Mouse (Mus musculus): ENCODE data around the gene Slc26a9.
"Not testable (repeated sequence)": the region's sequence is repeated elsewhere in the genome, so short reads cannot be mapped to it uniquely, and the experiment has no call there.

Gene Slc26a9

GRCm38 (mm10) chr1:131765357-131766001, 21.7 kb downstream of the Slc26a9 start:
- peak; percentile 60 to 74 for DNase-seq (ENCODE audit: low spot score in 2 of 2)

- no peak for DNase-seq (ENCODE audit: low spot score in 2 of 2)
These were observed 25.5 kb downstream of the Slc26a9 start for GRCm38 (mm10) chr1:131769296-131769695.

GRCm38 (mm10) chr1:131770656-131771055, 26.8 kb downstream of the Slc26a9 start:
- peak; percentile 67 to 73 for DNase-seq (ENCODE audit: low spot score in 2 of 2)

- no peak for DNase-seq (ENCODE audit: low spot score in 2 of 2)
These were observed 27.6 kb downstream of the Slc26a9 start for GRCm38 (mm10) chr1:131771440-131771839.

- no peak for DNase-seq (ENCODE audit: low spot score in 2 of 2)
These were observed 50.8 kb downstream of the Slc26a9 start for GRCm38 (mm10) chr1:131794591-131794990.

DNA sequence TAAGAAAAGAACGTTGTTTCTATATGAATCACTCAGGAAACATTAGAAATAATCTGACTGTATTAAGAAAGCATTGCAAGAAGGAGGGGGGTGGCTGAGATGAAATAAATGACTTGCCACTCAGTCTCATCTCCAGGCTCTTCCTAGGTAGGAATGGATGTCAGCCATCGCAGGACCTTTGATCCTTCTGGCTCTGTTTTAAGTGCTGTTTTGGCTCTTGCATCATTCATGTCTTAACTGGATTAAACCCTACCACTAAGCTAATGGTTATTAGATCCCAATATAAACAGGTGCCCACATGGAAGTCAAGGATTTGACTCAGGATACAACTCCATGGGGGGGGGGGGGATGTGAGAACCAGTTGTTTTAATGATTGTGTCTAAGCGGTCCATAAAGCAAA, 51.3 kb downstream of the Slc26a9 start:
- DNase-seq (ENCODE audit: low spot score in 2 of 2) = no peak

DNA sequence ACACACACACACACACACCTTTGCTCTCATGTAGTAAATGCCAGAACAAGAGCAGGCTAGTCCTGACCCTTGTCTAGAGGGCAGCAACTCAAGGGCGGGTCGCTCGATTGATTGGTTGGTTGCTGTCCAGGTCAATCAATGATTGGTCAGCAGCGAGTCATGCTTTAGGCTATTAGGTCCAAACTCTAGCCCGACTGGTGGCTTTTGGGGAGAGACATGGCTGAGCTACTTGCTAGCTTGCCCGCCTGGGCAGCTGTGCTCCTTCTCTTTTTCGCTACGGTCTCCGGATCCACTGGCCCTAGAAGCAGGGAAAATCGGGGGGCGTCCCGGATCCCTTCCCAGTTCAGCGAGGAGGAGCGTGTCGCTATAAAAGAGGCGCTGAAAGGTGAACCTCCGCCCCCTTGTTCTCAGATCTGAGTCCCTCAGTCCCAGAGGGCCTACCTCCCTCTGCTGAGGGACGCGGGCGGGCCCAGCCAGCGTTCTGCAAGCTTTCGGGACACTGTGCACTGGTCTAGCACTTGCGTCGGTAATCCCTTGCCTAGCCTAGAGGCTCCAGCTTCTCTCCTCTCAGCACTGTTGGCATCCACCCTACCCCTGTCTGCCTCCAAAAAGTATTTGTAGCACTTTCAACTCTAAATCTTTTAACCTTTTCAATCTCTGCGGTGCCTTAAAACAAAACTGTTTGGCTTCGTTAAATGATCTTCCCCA, 53.5 kb downstream of the Slc26a9 start, which contains the start of gene Pm20d1:
Pm20d1 (plus strand) TSS at position 180 of the 708 bp plus-strand sequence.
- DNase-seq (ENCODE audit: low spot score in 2 of 2) = peak in 1 of 2 experiments; percentile 18

- DNase-seq (ENCODE audit: low spot score in 2 of 2) = no peak
These were observed 56.2 kb downstream of the Slc26a9 start for GRCm38 (mm10) chr1:131800001-131800400.

GRCm38 (mm10) chr1:131801071-131801470, 57.2 kb downstream of the Slc26a9 start:
- no peak for DNase-seq (ENCODE audit: low spot score in 2 of 2)

DNA sequence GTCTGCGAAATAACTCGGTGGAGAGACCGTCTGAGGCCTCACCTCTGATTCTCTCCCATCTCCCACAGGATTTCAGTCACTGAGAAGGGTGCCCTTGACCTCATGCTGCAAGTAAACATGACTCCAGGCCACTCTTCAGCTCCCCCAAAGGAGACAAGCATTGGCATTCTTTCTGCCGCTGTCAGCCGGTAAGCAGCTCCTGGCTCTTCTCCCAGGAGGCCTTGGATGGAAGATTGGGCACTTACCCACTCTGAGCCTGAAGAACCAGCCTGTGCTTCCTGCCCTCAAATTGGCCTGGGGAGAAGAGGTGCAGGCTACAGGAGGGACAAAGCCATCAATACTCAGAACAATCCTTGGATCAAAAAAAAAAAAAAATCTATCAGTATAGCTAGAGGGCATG, 58.8 kb downstream of the Slc26a9 start:
- no peak for DNase-seq (ENCODE audit: low spot score in 2 of 2)

DNA sequence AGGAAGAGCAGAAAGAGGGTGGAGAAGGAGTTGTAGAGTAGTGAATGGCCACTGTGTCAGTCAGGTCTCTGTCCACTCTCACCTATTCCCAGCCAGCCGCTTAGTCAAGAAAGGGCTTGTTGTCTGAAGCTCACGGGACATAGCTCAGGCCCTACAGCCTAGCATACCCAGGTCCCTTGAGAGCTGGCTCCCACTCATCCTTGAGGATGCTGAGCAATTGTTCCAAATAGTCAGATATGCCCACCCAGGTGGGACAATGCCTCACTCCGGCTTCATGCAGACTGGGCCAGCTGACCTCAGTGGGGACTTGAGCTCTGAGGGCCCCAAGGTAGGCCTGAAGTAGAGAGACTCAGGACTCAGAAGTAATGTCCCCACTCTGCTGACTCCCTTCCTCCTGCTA, 60.3 kb downstream of the Slc26a9 start:
- no peak for DNase-seq (ENCODE audit: low spot score in 2 of 2)

- no peak for DNase-seq (ENCODE audit: low spot score in 2 of 2)
These were observed 65.2 kb downstream of the Slc26a9 start for GRCm38 (mm10) chr1:131808986-131809385.

GRCm38 (mm10) chr1:131809651-131810050, 65.8 kb downstream of the Slc26a9 start:
- no peak for DNase-seq (ENCODE audit: low spot score in 2 of 2)

GRCm38 (mm10) chr1:131811393-131811792, 67.6 kb downstream of the Slc26a9 start:
- DNase-seq (ENCODE audit: low spot score in 2 of 2) = no peak

- DNase-seq (ENCODE audit: low spot score in 2 of 2) = no peak
These were observed 68.2 kb downstream of the Slc26a9 start for GRCm38 (mm10) chr1:131812006-131812405.

- no peak for DNase-seq (ENCODE audit: low spot score in 2 of 2)
These were observed 68.9 kb downstream of the Slc26a9 start for GRCm38 (mm10) chr1:131812631-131813295.

DNA sequence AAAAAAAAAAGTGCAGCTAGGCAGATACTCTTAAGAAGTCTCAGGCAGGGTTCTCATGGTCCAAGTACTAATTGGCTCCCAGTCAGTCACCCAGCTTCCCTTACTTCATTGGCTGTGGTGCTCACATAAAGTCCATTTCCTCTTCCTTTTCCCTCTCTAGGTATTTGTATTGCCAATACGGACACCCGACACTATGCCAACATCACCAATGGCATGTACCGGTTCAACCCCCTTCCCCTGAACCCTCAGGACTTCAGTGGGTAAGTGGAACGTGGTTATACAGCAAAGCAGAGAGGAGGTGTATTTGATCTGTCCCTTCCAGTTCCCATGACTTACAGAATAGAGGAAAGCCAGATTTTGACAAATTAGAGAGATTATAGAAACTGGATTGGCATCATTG, 69.9 kb downstream of the Slc26a9 start:
- no peak for DNase-seq (ENCODE audit: low spot score in 2 of 2)

GRCm38 (mm10) chr1:131814191-131814590, 70.4 kb downstream of the Slc26a9 start:
- no peak for DNase-seq (ENCODE audit: low spot score in 2 of 2)

DNA sequence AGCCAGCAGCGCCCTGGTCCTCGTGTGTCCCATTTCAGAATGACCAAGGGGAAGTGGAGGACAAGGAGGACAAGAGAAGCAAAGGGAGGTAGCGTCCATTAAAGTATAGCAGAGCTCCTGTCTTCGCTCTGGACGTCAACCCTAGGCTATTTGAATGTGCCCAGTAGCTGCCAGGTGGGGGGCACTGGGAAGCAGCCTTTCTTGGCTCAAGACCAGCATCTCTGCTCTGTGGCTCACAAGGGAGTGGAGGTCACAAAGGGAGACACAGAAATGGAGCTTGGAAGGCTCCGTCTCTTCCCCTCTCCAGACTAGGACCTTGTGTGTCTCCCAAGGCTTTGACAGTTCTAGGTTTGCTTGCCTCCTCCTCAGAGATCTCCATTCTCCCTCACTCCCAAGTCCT, 73.1 kb downstream of the Slc26a9 start:
- DNase-seq (ENCODE audit: low spot score in 2 of 2) = no peak

GRCm38 (mm10) chr1:131820353-131820752, 76.5 kb downstream of the Slc26a9 start:
- DNase-seq (ENCODE audit: low spot score in 2 of 2) = not testable (repeated sequence)

DNA sequence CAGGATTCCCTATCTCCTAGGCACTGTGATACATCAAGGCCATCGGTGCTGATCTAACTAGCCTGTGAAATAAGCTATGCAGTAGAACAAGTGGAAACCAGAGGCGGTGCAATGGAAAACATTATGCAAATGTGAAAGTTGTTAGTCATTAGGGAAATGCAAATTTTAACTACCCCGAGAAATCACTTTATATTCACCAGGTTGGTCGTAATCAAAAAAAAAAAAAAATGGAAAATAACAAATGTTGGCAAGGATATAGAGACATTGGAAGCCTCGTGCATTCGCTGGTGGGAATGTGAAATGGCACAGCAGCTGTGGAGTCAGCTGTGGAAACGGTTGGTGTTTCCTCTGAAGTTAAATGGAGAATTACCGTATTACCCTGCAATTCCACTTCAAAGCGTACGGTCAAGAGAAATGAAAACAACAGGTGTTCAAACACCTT, 77.1 kb downstream of the Slc26a9 start:
- no peak for DNase-seq (ENCODE audit: low spot score in 2 of 2)

Measured in frontal cortex, postnatal 10 days (tissue).